Mouse (Mus musculus) small intestine, adult 2 months (tissue): ENCODE measurements around the gene Saxo1.

Experiments used
- CTCF ChIP-seq: fragments of 200-500 bp; IDR thresholded peaks from 2 replicates; pipeline ENCODE4 v1.5.1; 2012; ENCODE audit warnings: low read depth, mild to moderate bottlenecking, control low read depth, inconsistent platforms, low read length, moderate library complexity, mixed read lengths; ENCODE audit not compliant: insufficient replicate concordance, insufficient read length; ENCODE audit errors: extremely low read depth
- POLR2A ChIP-seq: fragments of 200-500 bp; IDR thresholded peaks from 2 replicates; pipeline ENCODE4 v1.6.1; 2012; ENCODE audit warnings: low read depth, mild to moderate bottlenecking, control low read depth, inconsistent platforms, low read length, moderate library complexity

- no peak for TF ChIP-seq CTCF
- TF ChIP-seq POLR2A: no peak
These were observed 29.0 kb downstream of the Saxo1 start for GRCm38 (mm10) chr4:86529161-86529560.
